Mouse (Mus musculus): ENCODE data around the gene Tnpo2.

Tnpo2 gene

DNA sequence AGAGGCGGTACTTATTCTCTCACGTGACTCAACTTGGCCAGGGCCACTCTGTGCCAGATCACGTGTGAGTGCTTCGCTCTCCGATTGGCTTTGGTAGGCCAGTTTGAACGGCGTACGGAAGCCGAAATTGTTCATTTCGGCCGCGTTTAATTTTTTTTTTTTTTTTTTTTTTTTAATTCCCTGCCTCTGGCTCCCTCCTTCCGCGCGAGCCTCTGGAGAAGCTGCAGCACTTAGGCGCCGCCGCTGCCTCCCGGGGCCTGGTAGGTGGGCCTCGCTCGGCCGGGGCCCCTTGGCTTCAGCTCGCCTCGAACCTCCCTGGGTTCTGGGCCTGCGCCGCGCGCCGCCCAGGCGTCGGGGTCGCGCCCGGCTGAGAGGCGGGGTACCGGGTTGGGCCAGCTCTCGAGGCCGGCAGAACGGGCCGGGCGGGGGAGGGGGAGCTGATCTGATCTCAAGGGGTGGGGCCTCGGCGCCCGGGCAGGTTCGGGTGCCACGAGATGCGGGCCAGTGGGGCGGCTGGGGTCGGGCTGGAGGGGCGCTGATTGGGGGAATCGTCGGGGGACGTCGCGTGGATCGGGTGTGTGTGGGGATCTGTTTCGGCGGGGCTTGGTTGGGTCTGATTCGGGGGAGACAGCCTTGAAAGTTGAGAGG, at the start of gene Tnpo2:
Gene Tnpo2, plus strand, starts transcription at position 198 of the 648 bp plus-strand sequence.
- DNase-seq, result peak; percentile 90 to 95

- DNase-seq, result no peak
Measured at GRCm38 (mm10) chr8:84987388-84987787, 49.3 kb upstream of the Tnpo2 start.

GRCm38 (mm10) chr8:84987903-84988302, 48.8 kb upstream of the Tnpo2 start:
- DNase-seq, result no peak

DNA sequence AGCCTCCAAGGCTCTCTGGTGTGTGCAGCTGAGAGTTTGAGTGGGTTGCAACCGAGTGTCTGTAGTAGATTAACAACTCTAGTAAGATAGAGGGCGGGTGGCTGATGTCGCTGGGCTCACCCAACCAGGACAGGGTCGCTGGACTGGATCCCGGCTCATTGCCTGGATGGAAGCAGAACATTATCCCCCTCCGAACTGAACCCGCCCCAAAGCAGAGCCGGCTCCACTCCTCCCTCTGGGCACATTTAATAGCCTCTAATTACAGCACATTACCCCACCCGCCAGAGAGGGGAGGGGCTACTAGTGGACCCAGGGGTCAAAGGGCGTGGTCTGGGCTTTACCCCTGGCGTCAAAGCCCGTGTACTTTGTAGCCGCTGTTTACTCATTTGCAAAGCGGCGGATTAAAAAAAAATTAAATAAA, 47.4 kb upstream of the Tnpo2 start:
- DNase-seq, result peak; percentile 55 to 59

DNA sequence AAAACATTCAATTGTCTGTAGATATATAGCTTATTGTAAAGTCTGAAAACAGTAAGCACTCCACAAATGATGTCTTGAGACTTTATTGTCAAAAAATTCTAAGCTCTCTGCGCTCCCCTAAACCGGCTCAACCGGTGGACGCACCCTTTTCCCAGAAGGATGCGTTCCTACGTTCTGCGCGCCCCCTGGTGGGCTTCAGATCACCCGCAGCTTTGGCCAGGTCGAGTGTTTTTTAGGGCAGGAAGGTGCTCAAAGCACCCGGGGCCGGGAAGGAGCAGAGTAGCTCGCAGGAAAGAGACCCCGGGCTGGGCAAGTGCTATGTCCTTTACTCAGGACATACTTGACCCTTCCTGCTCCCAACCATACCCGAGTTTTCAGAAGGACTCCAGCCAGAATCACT, 46.9 kb upstream of the Tnpo2 start:
- peak; percentile 93 to 96 for DNase-seq

GRCm38 (mm10) chr8:84990349-84990748, 46.4 kb upstream of the Tnpo2 start, which contains the start of gene Hook2:
Gene Hook2 (plus strand): TSS chr8:84990603.
- peak; percentile 98 to 99 for DNase-seq

DNA sequence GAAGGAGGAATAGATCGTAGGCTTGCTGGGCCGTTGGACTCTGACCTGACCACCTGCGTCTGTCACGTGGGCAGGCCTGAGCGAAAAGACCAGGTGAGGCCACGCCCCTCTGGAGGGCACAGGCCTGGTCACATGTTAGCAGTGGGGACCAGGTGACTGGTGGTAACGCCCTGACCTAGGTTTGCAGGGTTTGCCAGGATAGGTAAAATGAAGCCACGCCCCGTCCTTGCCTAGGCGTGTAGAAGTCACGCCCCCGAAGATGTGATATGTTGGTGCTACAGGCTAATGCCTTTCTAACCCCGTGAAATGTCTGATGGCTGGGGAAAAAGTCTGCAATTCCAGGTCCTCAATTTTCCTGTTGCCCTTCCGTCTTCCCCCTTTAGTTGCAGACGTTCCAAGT, 45.9 kb upstream of the Tnpo2 start:
- DNase-seq, result peak; percentile 80 to 91

GRCm38 (mm10) chr8:84994375-84994774, 42.3 kb upstream of the Tnpo2 start:
- DNase-seq, result no peak

DNA sequence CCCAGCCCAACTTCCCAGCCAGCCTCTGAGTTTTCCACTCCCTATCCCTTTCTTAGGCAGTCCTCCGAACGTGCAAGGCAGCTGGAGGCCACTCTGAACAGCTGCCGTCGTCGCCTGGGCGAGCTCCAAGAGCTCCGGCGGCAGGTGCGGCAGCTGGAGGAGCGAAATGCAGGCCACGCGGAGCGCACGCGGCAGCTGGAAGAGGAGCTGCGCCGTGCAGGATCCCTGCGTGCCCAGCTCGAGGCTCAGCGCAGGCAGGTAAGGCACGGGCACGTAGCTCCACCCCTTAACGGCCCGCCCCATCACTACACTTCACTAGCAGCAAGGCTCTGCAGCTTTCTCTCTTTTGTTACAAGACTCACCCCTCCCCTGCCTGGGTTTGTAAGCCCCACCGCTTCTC, 41.0 kb upstream of the Tnpo2 start:
- no peak for DNase-seq

- no peak for DNase-seq
Measured at GRCm38 (mm10) chr8:84996978-84997377, 39.7 kb upstream of the Tnpo2 start.

DNA sequence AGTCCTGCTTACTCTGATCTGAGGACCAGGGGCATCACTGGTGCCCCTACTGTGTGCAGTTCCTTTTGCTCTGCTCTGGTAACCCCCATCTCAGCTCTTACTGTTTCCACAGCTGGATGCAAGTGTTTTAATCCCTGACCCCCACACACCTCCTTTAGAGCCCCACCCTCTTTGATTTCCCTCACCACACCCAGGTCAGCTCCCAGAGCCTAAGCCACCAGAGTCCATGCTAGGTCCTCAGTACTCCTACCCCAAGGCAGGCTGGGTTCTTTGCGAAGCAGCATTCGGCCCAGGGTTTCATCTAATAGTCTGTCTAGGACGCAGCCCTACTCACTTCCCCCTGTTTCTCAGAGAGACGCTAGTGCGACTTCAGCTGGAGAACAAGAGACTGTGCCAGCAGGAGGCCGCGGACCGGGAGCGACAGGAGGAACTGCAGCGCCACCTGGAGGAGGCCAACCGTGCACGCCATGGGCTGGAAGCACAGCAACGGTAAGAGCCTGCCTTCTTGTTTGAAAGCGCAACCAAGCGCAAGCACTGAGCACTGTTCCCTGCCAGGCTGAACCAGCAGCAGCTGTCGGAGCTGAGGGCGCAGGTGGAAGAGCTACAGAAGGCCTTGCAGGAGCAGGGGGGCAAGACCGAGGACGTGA, 38.9 kb upstream of the Tnpo2 start:
- peak; percentile 89 to 92 for DNase-seq

GRCm38 (mm10) chr8:85007686-85008085, 29.0 kb upstream of the Tnpo2 start:
- peak; percentile 65 to 78 for DNase-seq

DNA sequence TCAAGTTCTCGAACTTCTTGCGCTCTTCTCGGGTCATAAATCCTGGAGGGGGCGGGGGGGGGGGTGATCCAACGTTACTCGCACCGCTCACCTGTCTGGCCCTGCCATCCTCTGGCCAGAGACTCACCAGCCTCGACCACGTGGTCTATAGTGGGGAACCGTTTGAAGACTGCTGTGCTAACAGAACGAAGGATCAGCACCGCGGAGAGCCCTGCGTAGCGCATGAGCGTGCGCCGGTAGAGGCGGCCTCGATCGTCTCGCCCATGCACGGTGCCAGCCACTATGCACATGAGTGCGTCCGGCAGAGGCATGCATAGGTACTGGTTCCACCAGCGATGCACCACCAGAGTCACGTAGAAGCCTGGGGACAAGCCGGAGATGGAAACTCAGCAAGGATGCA, 25.5 kb upstream of the Tnpo2 start:
- no peak for DNase-seq

GRCm38 (mm10) chr8:85013230-85013840, 23.4 kb upstream of the Tnpo2 start:
- peak; percentile 72 to 81 for DNase-seq

DNA sequence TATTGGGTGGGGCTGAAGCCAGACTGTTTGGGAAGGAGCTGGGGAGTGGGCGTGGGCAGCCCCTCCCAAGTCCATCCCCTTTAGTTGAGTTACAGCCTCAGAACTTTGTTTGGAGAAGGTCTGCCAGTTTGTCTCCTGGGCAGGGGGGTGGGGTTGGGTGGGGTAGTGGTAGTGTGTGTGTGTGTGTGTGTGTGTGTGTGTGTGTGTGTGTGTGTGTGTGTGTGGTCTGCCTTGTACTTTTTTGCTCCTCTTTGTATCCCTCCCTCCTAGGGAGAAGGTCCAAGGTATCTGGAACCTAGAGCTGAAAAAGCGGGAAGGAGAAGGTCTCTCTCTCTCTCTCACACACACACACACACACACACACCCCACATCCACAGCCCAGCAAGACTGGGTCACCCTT, 22.3 kb upstream of the Tnpo2 start, which contains the start of gene Best2:
Gene Best2, minus strand, starts transcription at position 101 of the 400 bp plus-strand sequence.
- no peak for DNase-seq

- DNase-seq, result no peak
Measured at GRCm38 (mm10) chr8:85016724-85017123, 20.0 kb upstream of the Tnpo2 start.

DNA sequence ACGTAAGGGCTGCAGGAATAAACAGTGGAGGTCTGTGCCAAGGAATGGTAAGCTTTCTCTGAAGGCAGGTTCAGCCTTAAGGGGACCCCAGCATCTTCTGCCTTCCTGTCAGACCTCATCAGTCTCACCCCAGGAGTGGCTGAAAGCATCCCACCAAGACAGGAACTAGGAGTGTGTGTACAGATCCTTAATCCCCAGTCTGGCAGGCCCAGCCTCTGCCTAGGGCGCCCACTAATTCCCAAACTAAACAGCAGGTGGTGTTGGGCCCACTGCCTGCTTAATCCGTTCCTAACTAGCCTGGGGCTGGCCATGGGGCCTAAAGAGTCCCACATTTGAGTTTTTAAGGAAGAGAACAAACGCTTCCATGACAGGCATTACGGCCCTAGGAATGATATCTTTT, 19.5 kb upstream of the Tnpo2 start:
- no peak for DNase-seq

DNA sequence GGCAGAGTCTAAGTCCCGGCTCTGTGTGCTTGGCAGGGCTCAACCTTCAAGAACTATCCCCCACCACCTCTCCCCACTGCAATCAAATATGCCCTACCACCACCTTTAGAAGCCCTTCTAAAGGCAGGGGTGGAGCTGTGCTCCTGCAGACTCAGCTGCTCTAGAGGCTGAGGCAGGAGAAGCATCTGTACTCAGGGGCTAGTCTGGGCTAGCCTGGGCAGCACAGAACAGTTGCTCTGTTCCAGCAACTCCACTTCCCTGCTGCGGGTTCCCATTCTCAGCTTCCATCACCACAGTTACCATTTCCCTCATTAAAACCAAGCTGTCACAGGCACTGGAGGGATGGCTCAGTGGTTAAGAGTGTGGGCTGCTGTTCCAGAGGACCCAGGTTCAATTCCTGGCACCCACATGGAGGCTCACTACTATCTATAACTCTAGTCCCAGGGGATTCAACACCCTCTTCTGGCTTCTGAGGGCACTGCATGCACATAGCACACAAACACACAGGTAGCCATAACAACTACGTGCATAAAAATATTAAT, 15.1 kb upstream of the Tnpo2 start:
- no peak for DNase-seq

- no peak for DNase-seq
Measured at GRCm38 (mm10) chr8:85023846-85024245, 12.9 kb upstream of the Tnpo2 start.

DNA sequence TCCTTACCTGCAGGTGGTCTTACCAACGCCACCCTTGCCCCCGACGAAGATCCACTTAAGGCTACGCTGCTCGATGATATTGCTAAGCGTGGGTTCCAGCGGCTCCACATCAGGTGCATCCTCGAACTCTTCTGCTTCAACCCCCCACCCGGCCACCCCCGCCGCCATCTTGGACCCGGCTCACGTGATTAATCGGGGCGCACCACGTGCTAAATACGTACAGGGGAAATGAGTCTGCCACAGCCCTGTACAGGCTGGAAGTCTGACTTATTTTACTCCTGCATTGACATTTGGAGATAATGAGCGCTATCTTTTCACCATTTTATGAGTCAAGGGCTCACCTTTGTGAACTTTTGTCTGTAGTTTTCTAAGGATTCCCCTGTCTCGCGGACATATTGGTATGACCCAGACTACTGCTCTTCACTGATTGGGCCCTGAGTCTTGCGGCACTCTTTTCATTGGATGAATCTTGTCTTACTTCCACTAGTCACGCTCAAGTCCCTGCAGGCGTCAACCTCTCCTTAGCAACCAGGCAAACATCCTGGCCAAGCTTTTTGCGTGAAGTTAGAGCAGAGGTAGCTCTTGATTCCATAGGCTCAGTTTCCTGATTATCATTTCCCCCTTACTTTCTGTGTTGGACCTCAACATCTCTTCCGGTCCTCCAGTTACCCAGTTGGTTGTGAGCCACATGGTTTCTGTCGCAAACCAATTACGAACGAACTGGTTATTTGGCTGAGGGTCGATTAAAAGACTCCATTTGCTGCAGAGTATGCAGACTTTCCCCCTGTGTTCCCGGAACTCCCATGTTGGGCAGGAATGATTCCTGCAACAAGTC, 11.4 kb upstream of the Tnpo2 start, which contains the start of gene Asna1:
Gene Asna1, minus strand, starts transcription at position 184 of the 835 bp plus-strand sequence.
- DNase-seq, result peak; percentile 84 to 85

- peak; percentile 97 to 98 for DNase-seq
Measured at GRCm38 (mm10) chr8:85026670-85027515, 9.8 kb upstream of the Tnpo2 start, which contains the start of gene Trir. Gene Trir (plus strand): TSS chr8:85026823.

DNA sequence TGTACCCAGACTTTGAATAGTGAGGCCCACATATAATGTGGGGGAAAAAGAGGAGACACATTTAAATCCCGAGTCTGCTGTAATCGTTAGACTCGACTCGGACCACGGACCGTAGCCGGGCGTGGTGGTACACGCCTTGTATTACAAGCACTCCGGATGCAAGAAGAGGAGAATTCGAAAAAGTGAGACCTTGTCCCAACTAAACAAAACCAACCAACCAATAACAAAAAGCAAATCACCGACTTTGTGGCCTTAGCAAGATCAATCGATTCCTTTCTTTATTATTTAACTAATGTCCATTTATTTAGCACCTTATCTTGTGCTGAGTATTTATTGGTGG, 9.2 kb upstream of the Tnpo2 start:
- peak in 1 of 2 experiments; percentile 27 for DNase-seq
